Mouse (Mus musculus): Measurements from ENCODE around the gene Pcsk4.
"Not testable (repeated sequence)": the region's sequence is repeated elsewhere in the genome, so short reads cannot be mapped to it uniquely, and the experiment has no call there.

The Pcsk4 gene

GRCm38 (mm10) chr10:80348244-80348781 lies 19.0 kb upstream of the Pcsk4 start, which contains the start of gene Adamtsl5:
TSS of gene Adamtsl5 (minus strand) at chr10:80348412.
- peak; percentile 92 for DNase-seq (ENCODE audit: low read depth, low spot score)

- no peak for DNase-seq (ENCODE audit: low read depth, low spot score)
These were observed 18.2 kb upstream of the Pcsk4 start for GRCm38 (mm10) chr10:80347514-80347967.

GRCm38 (mm10) chr10:80345929-80346328 lies 16.6 kb upstream of the Pcsk4 start:
- not testable (repeated sequence) for DNase-seq (ENCODE audit: low read depth, low spot score)

- DNase-seq (ENCODE audit: low read depth, low spot score): no peak
These were observed 15.8 kb upstream of the Pcsk4 start for GRCm38 (mm10) chr10:80345122-80345521.

- DNase-seq (ENCODE audit: low read depth, low spot score): peak; percentile 65
These were observed 14.9 kb upstream of the Pcsk4 start for GRCm38 (mm10) chr10:80344131-80344661.

- DNase-seq (ENCODE audit: low read depth, low spot score): no peak
These were observed 14.2 kb upstream of the Pcsk4 start for GRCm38 (mm10) chr10:80343425-80343895.

GRCm38 (mm10) chr10:80342749-80343424 lies 13.6 kb upstream of the Pcsk4 start:
- peak; percentile 94 for DNase-seq (ENCODE audit: low read depth, low spot score)

- no peak for DNase-seq (ENCODE audit: low read depth, low spot score)
These were observed 13.0 kb upstream of the Pcsk4 start for GRCm38 (mm10) chr10:80342305-80342748.

GRCm38 (mm10) chr10:80341491-80342304 lies 12.4 kb upstream of the Pcsk4 start:
- DNase-seq (ENCODE audit: low read depth, low spot score): no peak

- DNase-seq (ENCODE audit: low read depth, low spot score): no peak
These were observed 11.7 kb upstream of the Pcsk4 start for GRCm38 (mm10) chr10:80341026-80341425.

- DNase-seq (ENCODE audit: low read depth, low spot score): peak; percentile 90
These were observed 10.8 kb upstream of the Pcsk4 start for GRCm38 (mm10) chr10:80339941-80340750.

- no peak for DNase-seq (ENCODE audit: low read depth, low spot score)
These were observed 7.0 kb upstream of the Pcsk4 start for GRCm38 (mm10) chr10:80336263-80336662.

- DNase-seq (ENCODE audit: low read depth, low spot score): no peak
These were observed 3.3 kb upstream of the Pcsk4 start for GRCm38 (mm10) chr10:80332525-80332989.

- no peak for DNase-seq (ENCODE audit: low read depth, low spot score)
These were observed 2.6 kb upstream of the Pcsk4 start for GRCm38 (mm10) chr10:80331636-80332524.

GRCm38 (mm10) chr10:80330888-80331287 lies 1.6 kb upstream of the Pcsk4 start:
- no peak for DNase-seq (ENCODE audit: low read depth, low spot score)

- DNase-seq (ENCODE audit: low read depth, low spot score): no peak
These were observed 786 bp upstream of the Pcsk4 start for GRCm38 (mm10) chr10:80330084-80330483.

GRCm38 (mm10) chr10:80325045-80325444 lies 4.3 kb downstream of the Pcsk4 start:
- DNase-seq (ENCODE audit: low read depth, low spot score): no peak

- no peak for DNase-seq (ENCODE audit: low read depth, low spot score)
These were observed 4.9 kb downstream of the Pcsk4 start for GRCm38 (mm10) chr10:80324120-80325037.
